Mouse (Mus musculus) megakaryocyte, adult 5-6 weeks (primary cell): ENCODE measurements around the gene Usp47. TPM values are rescaled to one million over a fixed set of nuclear protein-coding genes. Genes with fewer than 3 reads are reported as not detected.

Experiments
- ATAC-seq: 2 replicates; pipeline ENCODE4 v1.8.0; 2016; ENCODE audit warnings: mild to moderate bottlenecking, inconsistent platforms; ENCODE audit not compliant: poor library complexity, severe bottlenecking
- total RNA-seq, 2 experiments: library from RNA; stranded (forward) in 1 of 2; stranded (reverse) in 1 of 2; fragments of 153-499, 151-499 nt in 1 of 2; fragments of 221-1000, 200-1000 nt in 1 of 2; gene quantifications; 2 replicates each; pipeline versions ENCODE4 v1.2.3 to v1.2.4; 2015 to 2017

Gene Usp47
- total RNA-seq, 2 experiments from 2014 or later = 50.4 to 106 TPM

GRCm38 (mm10) chr7:112147979-112148378 lies 124.7 kb downstream of the Usp47 start:
- ATAC-seq = no peak

GRCm38 (mm10) chr7:112149113-112149512 lies 125.8 kb downstream of the Usp47 start:
- no peak for ATAC-seq

GRCm38 (mm10) chr7:112154445-112154844 lies 131.1 kb downstream of the Usp47 start:
- ATAC-seq = no peak

GRCm38 (mm10) chr7:112155194-112155593 lies 131.9 kb downstream of the Usp47 start:
- ATAC-seq = no peak

GRCm38 (mm10) chr7:112157584-112158315 lies 134.4 kb downstream of the Usp47 start:
- no peak for ATAC-seq

GRCm38 (mm10) chr7:112158316-112158741 lies 135.0 kb downstream of the Usp47 start:
- no peak for ATAC-seq

- ATAC-seq = no peak
These were observed 135.6 kb downstream of the Usp47 start, which contains the start of gene Dkk3 for GRCm38 (mm10) chr7:112158942-112159341. Gene Dkk3 (minus strand): TSS chr7:112159057.

- ATAC-seq = no peak
These were observed 136.5 kb downstream of the Usp47 start for GRCm38 (mm10) chr7:112159835-112160234.

Other genes with a start within 250 kb of the Usp47 start
- gene Galnt18, start 243.5 kb upstream of the Usp47 start, total RNA-seq (2015) = not detected in 2 replicates
- gene Galnt18, start 243.5 kb upstream of the Usp47 start, total RNA-seq (2017) = not detected in 2 replicates
- gene Dkk3, start 135.6 kb downstream of the Usp47 start, total RNA-seq (2015) = 0.16 TPM in 1 of 2 replicates, not detected in the other
- gene Dkk3, start 135.6 kb downstream of the Usp47 start, total RNA-seq (2017) = not detected in 2 replicates
- gene Mical2, start 202.4 kb downstream of the Usp47 start, total RNA-seq (2015) = 1.1 and 1.8 TPM in 2 replicates
- gene Mical2, start 202.4 kb downstream of the Usp47 start, total RNA-seq (2017) = 0.69 and 1.1 TPM in 2 replicates